Mouse (Mus musculus) gastrocnemius, postnatal 4 days (tissue): ENCODE results near the gene Zdhhc14. TPM values are rescaled to one million over a fixed set of nuclear protein-coding genes. Genes with fewer than 3 reads are reported as not detected.
"Not testable (repeated sequence)": the region's sequence is repeated elsewhere in the genome, so short reads cannot be mapped to it uniquely, and the experiment has no call there.

Experiments
- DNase-seq, 2 experiments: peaks; one replicate each; pipeline ENCODE4 v3.0.0; 2021 to 2022; ENCODE audit warnings: low spot score in 2 of 2, mixed read lengths in 2 of 2
- total RNA-seq, 2 experiments: library from RNA; stranded (reverse); gene quantifications; 2 replicates each; pipeline ENCODE4 v1.2.3; 2021

Gene Zdhhc14
- total RNA-seq, 2 experiments from 2014 or later: 4.8 to 5.1 TPM

- DNase-seq: no peak
Measured at GRCm38 (mm10) chr17:5600505-5601027, 108.2 kb downstream of the Zdhhc14 start.

GRCm38 (mm10) chr17:5601953-5602352 is 109.6 kb downstream of the Zdhhc14 start:
- DNase-seq: no peak

- no peak for DNase-seq
Measured at GRCm38 (mm10) chr17:5606151-5606591, 113.8 kb downstream of the Zdhhc14 start.

GRCm38 (mm10) chr17:5607352-5607751 is 115.0 kb downstream of the Zdhhc14 start:
- DNase-seq: no peak

- DNase-seq: no peak
Measured at GRCm38 (mm10) chr17:5609875-5610552, 117.7 kb downstream of the Zdhhc14 start.

- no peak for DNase-seq
Measured at GRCm38 (mm10) chr17:5612236-5612635, 119.9 kb downstream of the Zdhhc14 start.

- DNase-seq: peak in 1 of 2 experiments; percentile 30
Measured at GRCm38 (mm10) chr17:5614771-5615318, 122.5 kb downstream of the Zdhhc14 start.

- DNase-seq: no peak
Measured at GRCm38 (mm10) chr17:5621626-5622591, 129.6 kb downstream of the Zdhhc14 start.

- no peak for DNase-seq
Measured at GRCm38 (mm10) chr17:5622764-5623163, 130.4 kb downstream of the Zdhhc14 start.

- no peak for DNase-seq
Measured at GRCm38 (mm10) chr17:5623181-5623580, 130.8 kb downstream of the Zdhhc14 start.

GRCm38 (mm10) chr17:5624815-5625214 is 132.5 kb downstream of the Zdhhc14 start:
- not testable (repeated sequence) for DNase-seq

GRCm38 (mm10) chr17:5626402-5626801 is 134.0 kb downstream of the Zdhhc14 start:
- no peak for DNase-seq

GRCm38 (mm10) chr17:5627664-5628063 is 135.3 kb downstream of the Zdhhc14 start:
- no peak for DNase-seq

GRCm38 (mm10) chr17:5629651-5630050 is 137.3 kb downstream of the Zdhhc14 start:
- no peak for DNase-seq

GRCm38 (mm10) chr17:5635254-5635653 is 142.9 kb downstream of the Zdhhc14 start:
- no peak for DNase-seq

GRCm38 (mm10) chr17:5641436-5641835 is 149.1 kb downstream of the Zdhhc14 start:
- no peak for DNase-seq

GRCm38 (mm10) chr17:5642918-5643721 is 150.8 kb downstream of the Zdhhc14 start:
- DNase-seq: peak in 1 of 2 experiments; percentile 18

- no peak for DNase-seq
Measured at GRCm38 (mm10) chr17:5650124-5650523, 157.8 kb downstream of the Zdhhc14 start.

- no peak for DNase-seq
Measured at GRCm38 (mm10) chr17:5650642-5651041, 158.3 kb downstream of the Zdhhc14 start.

GRCm38 (mm10) chr17:5651551-5651950 is 159.2 kb downstream of the Zdhhc14 start:
- no peak for DNase-seq

- peak in 1 of 2 experiments; percentile 22 for DNase-seq
Measured at GRCm38 (mm10) chr17:5653981-5654380, 161.6 kb downstream of the Zdhhc14 start.
